Mouse (Mus musculus): Measurements from ENCODE around the gene Dennd1b.

The Dennd1b gene

GRCm38 (mm10) chr1:139080517-139081386 lies 117.5 kb downstream of the Dennd1b start:
- DNase-seq (ENCODE audit: low spot score), result peak; percentile 34

- no peak for DNase-seq (ENCODE audit: low spot score)
These were observed 120.1 kb downstream of the Dennd1b start for GRCm38 (mm10) chr1:139083382-139083781.

GRCm38 (mm10) chr1:139087564-139087963 lies 124.3 kb downstream of the Dennd1b start:
- DNase-seq (ENCODE audit: low spot score), result no peak

GRCm38 (mm10) chr1:139090744-139091143 lies 127.5 kb downstream of the Dennd1b start:
- DNase-seq (ENCODE audit: low spot score), result no peak

- DNase-seq (ENCODE audit: low spot score), result no peak
These were observed 128.5 kb downstream of the Dennd1b start for GRCm38 (mm10) chr1:139091701-139092100.

- no peak for DNase-seq (ENCODE audit: low spot score)
These were observed 128.9 kb downstream of the Dennd1b start for GRCm38 (mm10) chr1:139092144-139092543.

- peak; percentile 58 for DNase-seq (ENCODE audit: low spot score)
These were observed 129.5 kb downstream of the Dennd1b start for GRCm38 (mm10) chr1:139092722-139093121.

- DNase-seq (ENCODE audit: low spot score), result no peak
These were observed 133.1 kb downstream of the Dennd1b start for GRCm38 (mm10) chr1:139096369-139096768.

- DNase-seq (ENCODE audit: low spot score), result no peak
These were observed 134.9 kb downstream of the Dennd1b start for GRCm38 (mm10) chr1:139098088-139098487.

- DNase-seq (ENCODE audit: low spot score), result no peak
These were observed 138.5 kb downstream of the Dennd1b start for GRCm38 (mm10) chr1:139101725-139102124.

- DNase-seq (ENCODE audit: low spot score), result no peak
These were observed 145.0 kb downstream of the Dennd1b start for GRCm38 (mm10) chr1:139108251-139108650.

GRCm38 (mm10) chr1:139122626-139123025 lies 159.4 kb downstream of the Dennd1b start:
- DNase-seq (ENCODE audit: low spot score), result no peak

- no peak for DNase-seq (ENCODE audit: low spot score)
These were observed 176.4 kb downstream of the Dennd1b start for GRCm38 (mm10) chr1:139139644-139140043.

GRCm38 (mm10) chr1:139145516-139145915 lies 182.3 kb downstream of the Dennd1b start:
- DNase-seq (ENCODE audit: low spot score), result no peak

GRCm38 (mm10) chr1:139146306-139146705 lies 183.1 kb downstream of the Dennd1b start:
- no peak for DNase-seq (ENCODE audit: low spot score)

- DNase-seq (ENCODE audit: low spot score), result no peak
These were observed 189.8 kb downstream of the Dennd1b start for GRCm38 (mm10) chr1:139153006-139153405.

GRCm38 (mm10) chr1:139153493-139153892 lies 190.3 kb downstream of the Dennd1b start:
- DNase-seq (ENCODE audit: low spot score), result no peak

- DNase-seq (ENCODE audit: low spot score), result peak; percentile 70
These were observed 193.2 kb downstream of the Dennd1b start for GRCm38 (mm10) chr1:139156397-139156796.

- DNase-seq (ENCODE audit: low spot score), result peak; percentile 57
These were observed 198.4 kb downstream of the Dennd1b start for GRCm38 (mm10) chr1:139161619-139162018.

GRCm38 (mm10) chr1:139162814-139163213 lies 199.6 kb downstream of the Dennd1b start:
- DNase-seq (ENCODE audit: low spot score), result peak; percentile 74

GRCm38 (mm10) chr1:139174058-139174832 lies 211.0 kb downstream of the Dennd1b start:
- no peak for DNase-seq (ENCODE audit: low spot score)

GRCm38 (mm10) chr1:139179707-139180106 lies 216.5 kb downstream of the Dennd1b start:
- DNase-seq (ENCODE audit: low spot score), result no peak
